Mouse (Mus musculus) heart, embryonic 14.5 days (tissue): ENCODE measurements around the gene Adamtsl5. TPM values are rescaled to one million over a fixed set of nuclear protein-coding genes. Genes with fewer than 3 reads are reported as not detected.

Experiments used
- ATAC-seq: fragments of 200-750 bp; cut with Nextera tagmentation; 2 replicates; pipeline ENCODE4 v1.8.0; 2017; ENCODE audit warnings: low read depth, moderate TSS enrichment; ENCODE audit not compliant: insufficient number of reproducible peaks, insufficient read depth, low FRiP score
- H3K27ac ChIP-seq, 2 experiments: fragments of 200-500 bp in 1 of 2; fragments of 300-500 bp in 1 of 2; sonication (generic) in 1 of 2; replicated peaks in 1 of 2; 2 replicates each; pipeline ENCODE4 v1.5.1; 2012 to 2014; ENCODE audit warnings: low read depth in 2 of 2, low read length in 2 of 2, control low read depth in 1 of 2, mild to moderate bottlenecking in 1 of 2, mixed read lengths in 1 of 2; ENCODE audit not compliant: control insufficient read depth in 1 of 2, insufficient read depth in 1 of 2
- H3K27me3 ChIP-seq: fragments of 300-500 bp; sonication (generic); 2 replicates; pipeline ENCODE4 v1.6.1; 2014; ENCODE audit warnings: mild to moderate bottlenecking, low read length, control low read depth; ENCODE audit not compliant: control insufficient read depth, insufficient read depth
- H3K36me3 ChIP-seq: fragments of 300-500 bp; sonication (generic); 2 replicates; pipeline ENCODE4 v1.6.1; 2014; ENCODE audit warnings: mild to moderate bottlenecking, control low read depth, low read length, mixed read lengths; ENCODE audit not compliant: control insufficient read depth, insufficient read depth
- H3K4me1 ChIP-seq, 2 experiments: fragments of 200-500 bp in 1 of 2; fragments of 300-500 bp in 1 of 2; sonication (generic) in 1 of 2; 2 replicates each; pipeline ENCODE4 v1.6.1; 2012 to 2014; ENCODE audit warnings: low read length in 2 of 2, control low read depth in 1 of 2, mixed read lengths in 1 of 2; ENCODE audit not compliant: control insufficient read depth in 2 of 2, insufficient read depth in 2 of 2
- H3K4me2 ChIP-seq: fragments of 300-500 bp; sonication (generic); 2 replicates; pipeline ENCODE4 v1.6.1; 2014; ENCODE audit warnings: mild to moderate bottlenecking, low read length
- H3K4me3 ChIP-seq, 2 experiments: fragments of 200-500 bp in 1 of 2; fragments of 300-500 bp in 1 of 2; sonication (generic) in 1 of 2; 2 replicates each; pipeline ENCODE4 v1.5.1; 2012 to 2014; ENCODE audit warnings: low read length in 2 of 2, mild to moderate bottlenecking in 2 of 2, control low read depth in 1 of 2, low read depth in 1 of 2, moderate library complexity in 1 of 2; ENCODE audit not compliant: control insufficient read depth in 1 of 2, insufficient read depth in 1 of 2
- H3K9ac ChIP-seq: fragments of 300-500 bp; sonication (generic); 2 replicates; pipeline ENCODE4 v1.6.1; 2014; ENCODE audit warnings: mild to moderate bottlenecking, low read length
- H3K9me3 ChIP-seq: fragments of 300-500 bp; sonication (generic); 2 replicates; pipeline ENCODE4 v1.6.1; 2016; ENCODE audit warnings: low read length, control low read depth; ENCODE audit not compliant: control insufficient read depth
- WGBS: fragments of 180-500 bp; shearing (Covaris S2); extraction: QIAGEN DNeasy Blood & Tissue Kit; methylation state at CpG from one replicate; pipeline ENCODE4 v1.1.7; 2014; 5-methylcytosine and 5-hydroxymethylcytosine counted together
- polyA plus RNA-seq: library from polyadenylated mRNA; unstranded; fragments of >200 nt; fragmentation: Nextera tagmentation; extraction: Ambion mirVana; gene quantifications from 2 replicates; pipeline ENCODE4 v1.2.1, GENCODE M21; 2014

Adamtsl5 gene
- polyA plus RNA-seq, 1 experiment from 2014 or later, result 7.8 TPM

DNA sequence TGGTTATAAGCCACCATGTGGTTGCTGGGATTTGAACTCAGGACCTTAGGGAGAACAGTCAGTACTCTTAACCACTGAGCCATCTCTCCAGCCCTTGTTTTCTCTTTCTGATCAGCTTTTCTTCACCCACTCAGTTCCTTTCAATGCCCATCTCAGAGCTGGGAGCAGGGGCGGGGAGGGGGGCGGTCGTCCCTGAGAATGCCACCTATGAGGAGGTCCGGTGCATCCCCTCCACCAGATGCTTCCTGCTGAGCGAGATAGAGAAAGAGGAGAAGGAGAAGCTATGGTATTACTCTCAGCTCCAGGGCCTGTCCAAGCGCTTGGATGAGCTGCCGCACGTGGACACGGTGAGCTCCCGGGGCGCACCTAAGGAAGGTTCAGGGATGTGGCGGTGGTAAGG lies 43.8 kb downstream of the Adamtsl5 start:
- Histone ChIP-seq H3K4me3 (no peak overlapping the region), H3K4me2 (peak overlapping the region; percentile 1; the same call in 1 of the 2 replicates), H3K4me1 (peaks cover 4 to 8% of the 10 kb centered on the region in 2 experiments; a peak in 2 of 4 replicates), H3K9me3 (no peaks in the 10 kb centered on the region), H3K27ac (no peak overlapping the region), H3K27me3 (peaks cover 90% of the 10 kb centered on the region), H3K36me3 (no peaks in the 10 kb centered on the region), H3K9ac (no peak overlapping the region)
- WGBS, result 18% methylated on average over 12 of the region's 12 CpGs
- ATAC-seq, result no peak

DNA sequence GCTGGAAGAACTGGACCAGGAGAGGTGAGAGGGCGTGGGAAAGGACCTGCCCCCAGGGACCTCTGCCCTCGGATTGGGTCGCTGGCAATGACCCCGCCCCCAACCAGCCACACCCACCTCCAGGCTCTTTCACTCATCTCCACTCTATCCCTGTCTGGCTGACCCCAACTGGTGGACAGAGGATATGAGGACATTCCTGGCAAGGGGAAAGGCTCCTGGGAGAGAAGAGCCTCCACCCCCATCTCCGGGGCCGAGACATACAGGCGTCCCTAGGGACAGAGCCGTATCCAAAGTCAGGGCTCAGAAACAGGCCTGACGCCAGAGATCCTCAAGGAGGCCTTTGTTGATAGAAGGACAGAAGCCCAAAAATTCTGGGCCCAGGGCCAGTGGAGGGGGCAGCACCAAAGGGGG lies 45.7 kb downstream of the Adamtsl5 start:
- H3K36me3 ChIP-seq, result no peaks in the 10 kb centered on the region
- no peak overlapping the region; a peak in 1 of 4 replicates for H3K4me3 ChIP-seq
- H3K9me3 ChIP-seq, result no peaks in the 10 kb centered on the region
- 0 out of 2 replicates have a peak overlapping the region, but pooled peaks have one; percentile 12 for H3K4me2 ChIP-seq
- peaks cover 96% of the 10 kb centered on the region for H3K27me3 ChIP-seq
- peaks cover 4 to 8% of the 10 kb centered on the region in 2 experiments; a peak in 2 of 4 replicates for H3K4me1 ChIP-seq
- 0 out of 4 replicates have a peak overlapping the region, but pooled peaks of 1 of the 2 experiments have one; percentile 14 for H3K27ac ChIP-seq
- peak; percentile 26; the same call in 1 of the 2 replicates for ATAC-seq
- 9% methylated on average over 9 of the region's 9 CpGs for WGBS
- H3K9ac ChIP-seq, result no peak overlapping the region

DNA sequence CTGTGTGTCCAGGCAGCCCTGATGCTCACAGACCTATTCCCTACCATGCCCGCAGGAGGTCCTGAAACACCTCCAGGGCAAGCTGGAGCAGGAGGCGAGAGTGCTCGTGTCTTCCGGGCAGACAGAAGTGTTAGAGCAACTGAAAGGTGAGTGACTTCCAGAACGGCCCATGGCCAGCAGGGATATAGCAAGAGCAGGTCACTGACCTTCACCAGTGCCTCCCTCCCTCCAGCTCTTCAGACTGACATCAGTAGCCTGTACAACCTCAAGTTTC lies 46.2 kb downstream of the Adamtsl5 start:
- ATAC-seq, result no peak

DNA sequence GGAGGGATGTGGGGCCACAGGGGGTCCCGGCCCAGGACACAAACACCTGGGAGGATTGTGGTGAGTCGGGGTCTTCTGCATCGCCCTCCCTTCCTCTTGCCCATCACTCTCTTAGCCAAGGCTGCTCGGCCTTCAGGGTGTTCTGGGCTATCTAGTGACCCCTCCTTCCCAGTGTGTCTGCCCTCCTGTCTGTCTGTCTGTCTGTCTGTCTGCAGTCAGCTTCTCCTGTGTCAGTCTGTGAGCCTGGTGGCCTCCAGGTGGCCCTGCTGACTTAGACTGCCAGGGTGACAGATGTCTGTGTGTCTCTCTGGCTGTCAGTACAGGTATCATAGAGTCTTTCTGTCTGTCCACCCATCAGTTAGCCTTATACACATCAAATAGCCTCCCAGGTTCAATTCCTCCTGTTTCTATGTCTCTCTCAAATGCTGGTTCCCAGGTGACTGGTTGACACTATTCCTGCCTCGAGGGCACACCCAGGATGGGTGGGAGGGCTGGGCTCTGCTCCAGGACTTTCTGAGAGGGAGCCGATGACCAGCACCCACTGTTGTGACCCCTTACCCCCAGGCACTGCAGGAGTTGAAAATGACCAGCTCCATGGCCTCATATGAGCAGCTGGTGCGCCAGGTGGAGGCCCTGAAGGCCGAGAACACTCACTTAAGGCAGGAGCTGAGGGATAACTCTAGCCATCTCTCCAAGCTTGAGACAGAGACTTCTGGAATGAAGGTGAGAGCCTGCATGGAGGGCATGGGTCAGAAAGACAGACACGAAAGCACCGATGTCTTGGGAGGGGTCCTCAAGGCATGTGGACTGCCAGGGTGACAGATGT lies 46.7 kb downstream of the Adamtsl5 start:
- Histone ChIP-seq H3K4me1 (peaks cover 5 to 11% of the 10 kb centered on the region in 2 experiments; a peak in 2 of 4 replicates), H3K27ac (no peak overlapping the region), H3K4me3 (no peak overlapping the region; a peak in 1 of 4 replicates), H3K9ac (no peak overlapping the region), H3K27me3 (peaks cover 96% of the 10 kb centered on the region), H3K36me3 (no peaks in the 10 kb centered on the region), H3K9me3 (no peaks in the 10 kb centered on the region), H3K4me2 (0 out of 2 replicates have a peak overlapping the region, but pooled peaks have one; percentile 12)
- 83% methylated on average over 10 of the region's 10 CpGs for WGBS
- no peak for ATAC-seq

More for the DNA sequence above, 46.2 kb downstream of the Adamtsl5 start:
- no peak overlapping the region; a peak in 1 of 4 replicates for H3K4me3 ChIP-seq
- no peak overlapping the region for H3K27ac ChIP-seq
- H3K27me3 ChIP-seq, result peaks cover 96% of the 10 kb centered on the region
- no peaks in the 10 kb centered on the region for H3K36me3 ChIP-seq
- H3K4me1 ChIP-seq, result peaks cover 4 to 8% of the 10 kb centered on the region in 2 experiments; a peak in 2 of 4 replicates
- H3K9me3 ChIP-seq, result no peaks in the 10 kb centered on the region
- 48% methylated on average over 5 of the region's 5 CpGs for WGBS
- H3K4me2 ChIP-seq, result 0 out of 2 replicates have a peak overlapping the region, but pooled peaks have one; percentile 12
- H3K9ac ChIP-seq, result no peak overlapping the region

- Histone ChIP-seq H3K36me3 (no peaks in the 10 kb centered on the region), H3K27ac (no peak overlapping the region), H3K9ac (no peak overlapping the region), H3K9me3 (no peaks in the 10 kb centered on the region), H3K27me3 (peaks cover 90% of the 10 kb centered on the region), H3K4me1 (peaks cover 11 to 15% of the 10 kb centered on the region in 2 experiments; a peak in 2 of 4 replicates), H3K4me2 (no peak overlapping the region), H3K4me3 (no peak overlapping the region)
- no peak for ATAC-seq
- WGBS, result 36% methylated on average over 11 of the region's 11 CpGs
Measured at GRCm38 (mm10) chr10:80300672-80301181, 47.5 kb downstream of the Adamtsl5 start.

DNA sequence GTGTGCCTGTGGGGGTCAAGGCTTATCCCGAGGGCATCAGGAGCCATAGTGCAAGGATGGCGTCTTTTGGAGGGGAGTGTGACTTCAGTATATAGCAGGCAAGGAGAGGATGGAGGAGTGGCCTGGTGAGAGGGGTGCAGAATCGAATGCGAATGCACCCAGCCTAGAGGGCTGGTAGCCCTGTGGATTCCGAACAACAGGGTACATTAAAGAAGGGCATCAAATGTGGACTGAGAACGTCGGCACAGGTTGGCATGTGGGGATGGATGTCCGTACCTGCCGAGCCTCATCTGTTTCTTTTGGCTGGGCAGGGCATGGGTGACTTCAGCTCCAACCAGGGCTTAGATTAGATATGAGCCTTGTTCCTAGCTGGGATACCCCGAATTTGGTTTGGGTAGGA lies 48.4 kb downstream of the Adamtsl5 start:
- H3K36me3 ChIP-seq, result peaks cover 3% of the 10 kb centered on the region
- peaks cover 12 to 20% of the 10 kb centered on the region in 2 experiments; a peak in 2 of 4 replicates for H3K4me1 ChIP-seq
- no peaks in the 10 kb centered on the region for H3K9me3 ChIP-seq
- H3K4me3 ChIP-seq, result no peak overlapping the region
- no peak for ATAC-seq
- WGBS, result 51% methylated on average over 10 of the region's 10 CpGs
- H3K27ac ChIP-seq, result no peak overlapping the region
- H3K4me2 ChIP-seq, result no peak overlapping the region
- H3K27me3 ChIP-seq, result peaks cover 81% of the 10 kb centered on the region
- H3K9ac ChIP-seq, result no peak overlapping the region

DNA sequence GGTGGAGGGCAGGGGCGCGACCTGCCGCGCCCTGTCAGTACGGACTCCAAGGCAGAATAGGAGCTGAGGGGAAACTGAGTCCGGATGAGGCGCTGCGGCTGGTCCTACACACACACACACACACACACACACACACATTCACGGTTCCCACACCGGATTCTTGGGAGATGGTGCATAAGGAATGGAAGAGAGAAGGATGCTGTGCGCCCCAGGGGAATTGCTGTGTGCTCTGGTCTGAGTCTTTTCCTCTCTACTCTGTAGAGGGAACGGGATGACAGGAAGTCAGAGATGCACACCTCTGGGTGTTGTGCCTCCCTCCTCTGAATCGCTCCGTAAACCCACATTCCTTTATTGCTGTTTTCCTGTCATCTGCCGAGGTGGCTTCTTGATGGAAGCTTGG lies 48.9 kb downstream of the Adamtsl5 start:
- Histone ChIP-seq H3K9me3 (no peaks in the 10 kb centered on the region), H3K4me1 (peaks cover 13 to 22% of the 10 kb centered on the region in 2 experiments; a peak in 2 of 4 replicates), H3K27me3 (peaks cover 76% of the 10 kb centered on the region), H3K36me3 (peaks cover 8% of the 10 kb centered on the region), H3K27ac (no peak overlapping the region), H3K4me3 (no peak overlapping the region; a peak in 1 of 4 replicates), H3K4me2 (no peak overlapping the region), H3K9ac (no peak overlapping the region)
- WGBS, result 15% methylated on average over 15 of the region's 15 CpGs
- no peak for ATAC-seq
